Mouse (Mus musculus) liver, embryonic 11.5 days (tissue): Measurements from ENCODE around the gene Cks1b. TPM values are rescaled to one million over a fixed set of nuclear protein-coding genes. Genes with fewer than 3 reads are reported as not detected.

Experiments
- ATAC-seq: fragments of 200-750 bp; cut with Nextera tagmentation; replicated peaks from 2 replicates; pipeline ENCODE4 v1.8.0; 2017; ENCODE audit warnings: moderate number of reproducible peaks, mild to moderate bottlenecking, moderate TSS enrichment, moderate library complexity; ENCODE audit not compliant: low FRiP score
- DNase-seq: peaks from one replicate; pipeline ENCODE4 v3.0.0-alpha.2; 2017; ENCODE audit warnings: low spot score
- H3K27ac ChIP-seq: fragments of 300-500 bp; sonication (generic); 2 replicates; pipeline ENCODE4 v1.5.1; 2014; ENCODE audit warnings: mild to moderate bottlenecking, low read depth, low read length, control low read depth
- H3K27me3 ChIP-seq: fragments of 300-500 bp; sonication (generic); replicated peaks from 2 replicates; pipeline ENCODE4 v1.6.1; 2014; ENCODE audit warnings: low read length, mixed read lengths; ENCODE audit not compliant: control insufficient read depth, insufficient read depth
- H3K36me3 ChIP-seq: fragments of 300-500 bp; sonication (generic); 2 replicates; pipeline ENCODE4 v1.6.1; 2014; ENCODE audit warnings: mild to moderate bottlenecking, low read length, moderate library complexity, mixed read lengths; ENCODE audit not compliant: control insufficient read depth, insufficient read depth
- H3K4me1 ChIP-seq: fragments of 300-500 bp; sonication (generic); replicated peaks from 2 replicates; pipeline ENCODE4 v1.6.1; 2014; ENCODE audit warnings: low read length, mixed read lengths; ENCODE audit not compliant: control insufficient read depth, insufficient read depth
- H3K4me2 ChIP-seq: fragments of 300-500 bp; sonication (generic); 2 replicates; pipeline ENCODE4 v1.6.1; 2014; ENCODE audit warnings: mild to moderate bottlenecking, control low read depth, moderate library complexity
- H3K4me3 ChIP-seq: fragments of 300-500 bp; sonication (generic); 2 replicates; pipeline ENCODE4 v1.5.1; 2014; ENCODE audit warnings: low read depth, low read length, control low read depth
- H3K9ac ChIP-seq: fragments of 300-500 bp; sonication (generic); 2 replicates; pipeline ENCODE4 v1.6.1; 2014; ENCODE audit warnings: low read depth, low read length, control low read depth
- H3K9me3 ChIP-seq: fragments of 300-500 bp; sonication (generic); 2 replicates; pipeline ENCODE4 v1.6.1; 2016; ENCODE audit warnings: low read length, inconsistent platforms, mixed read lengths; ENCODE audit not compliant: control insufficient read depth
- WGBS: fragments of 180-500 bp; shearing (Covaris S2); extraction: QIAGEN DNeasy Blood & Tissue Kit; methylation state at CpG from one replicate; pipeline ENCODE4 v1.1.7; 2014; 5-methylcytosine and 5-hydroxymethylcytosine counted together
- polyA plus RNA-seq: library from polyadenylated mRNA; unstranded; fragments of >200 nt; fragmentation: Nextera tagmentation; extraction: Ambion mirVana; gene quantifications from 2 replicates; pipeline ENCODE4 v1.2.1, GENCODE M21; 2014

The Cks1b gene
- polyA plus RNA-seq, 1 experiment from 2014 or later = 498 TPM

GRCm38 (mm10) chr3:89390699-89391662 is 27.2 kb downstream of the Cks1b start:
- peak overlapping the region; percentile 99 for H3K4me2 ChIP-seq
- no peaks in the 10 kb centered on the region; the same call in 1 of the 2 replicates for H3K27me3 ChIP-seq
- H3K9me3 ChIP-seq = no peaks in the 10 kb centered on the region
- no peaks in the 10 kb centered on the region; the same call in 1 of the 2 replicates for H3K36me3 ChIP-seq
- ATAC-seq (no peak), DNase-seq (no peak)
- WGBS = 24% methylated on average over 19 of the region's 19 CpGs
- H3K4me3 ChIP-seq = peak overlapping the region; percentile 64
- H3K27ac ChIP-seq = peak overlapping the region; percentile 43; the same call in 1 of the 2 replicates
- H3K4me1 ChIP-seq = peaks cover 50% of the 10 kb centered on the region
- peak overlapping the region; percentile 61 for H3K9ac ChIP-seq

GRCm38 (mm10) chr3:89390111-89390515 is 28.1 kb downstream of the Cks1b start:
- no peak overlapping the region for H3K27ac ChIP-seq
- no peaks in the 10 kb centered on the region for H3K9me3 ChIP-seq
- H3K4me1 ChIP-seq = peaks cover 57% of the 10 kb centered on the region
- no peak overlapping the region for H3K9ac ChIP-seq
- DNase-seq (no peak), ATAC-seq (no peak)
- H3K27me3 ChIP-seq = no peaks in the 10 kb centered on the region; the same call in 1 of the 2 replicates
- H3K4me2 ChIP-seq = no peak overlapping the region; the same call in 1 of the 2 replicates
- H3K36me3 ChIP-seq = no peaks in the 10 kb centered on the region; the same call in 1 of the 2 replicates
- H3K4me3 ChIP-seq = no peak overlapping the region
- WGBS = 42% methylated on average over 5 of the region's 5 CpGs

GRCm38 (mm10) chr3:89388901-89389740 is 29.1 kb downstream of the Cks1b start:
- Histone ChIP-seq H3K9me3 (no peaks in the 10 kb centered on the region), H3K4me2 (no peak overlapping the region), H3K4me3 (no peak overlapping the region), H3K9ac (no peak overlapping the region), H3K4me1 (peaks cover 57% of the 10 kb centered on the region), H3K27ac (no peak overlapping the region), H3K36me3 (no peaks in the 10 kb centered on the region; the same call in 1 of the 2 replicates), H3K27me3 (no peaks in the 10 kb centered on the region; the same call in 1 of the 2 replicates)
- ATAC-seq = no peak
- no peak for DNase-seq
- WGBS = 47% methylated on average over 6 of the region's 6 CpGs

GRCm38 (mm10) chr3:89388134-89388881 is 29.9 kb downstream of the Cks1b start:
- no peak for DNase-seq
- peak overlapping the region; percentile 28; the same call in 1 of the 2 replicates for H3K4me2 ChIP-seq
- H3K9me3 ChIP-seq = no peaks in the 10 kb centered on the region
- peaks cover 54% of the 10 kb centered on the region for H3K4me1 ChIP-seq
- 61% methylated on average over 11 of the region's 11 CpGs for WGBS
- no peak for ATAC-seq
- H3K27me3 ChIP-seq = no peaks in the 10 kb centered on the region; the same call in 1 of the 2 replicates
- no peak overlapping the region for H3K27ac ChIP-seq
- no peaks in the 10 kb centered on the region; the same call in 1 of the 2 replicates for H3K36me3 ChIP-seq
- 0 out of 2 replicates have a peak overlapping the region, but pooled peaks have one; percentile 11 for H3K9ac ChIP-seq
- no peak overlapping the region for H3K4me3 ChIP-seq

GRCm38 (mm10) chr3:89387632-89388031 is 30.6 kb downstream of the Cks1b start:
- peak overlapping the region; percentile 28; the same call in 1 of the 2 replicates for H3K4me2 ChIP-seq
- H3K4me3 ChIP-seq = peak overlapping the region; percentile 1; the same call in 1 of the 2 replicates
- no peak for DNase-seq
- H3K9ac ChIP-seq = no peak overlapping the region
- no peaks in the 10 kb centered on the region; the same call in 1 of the 2 replicates for H3K27me3 ChIP-seq
- peaks cover 50% of the 10 kb centered on the region for H3K4me1 ChIP-seq
- H3K9me3 ChIP-seq = no peaks in the 10 kb centered on the region
- no peak for ATAC-seq
- 71% methylated on average over 11 of the region's 11 CpGs for WGBS
- no peaks in the 10 kb centered on the region; the same call in 1 of the 2 replicates for H3K36me3 ChIP-seq
- no peak overlapping the region for H3K27ac ChIP-seq

GRCm38 (mm10) chr3:89386438-89387420 is 31.5 kb downstream of the Cks1b start:
- DNase-seq (no peak), ATAC-seq (no peak)
- 59% methylated on average over 17 of the region's 17 CpGs for WGBS
- peak overlapping the region; percentile 1; the same call in 1 of the 2 replicates for H3K4me3 ChIP-seq
- no peak overlapping the region for H3K27ac ChIP-seq
- no peaks in the 10 kb centered on the region; the same call in 1 of the 2 replicates for H3K27me3 ChIP-seq
- no peaks in the 10 kb centered on the region for H3K9me3 ChIP-seq
- H3K4me1 ChIP-seq = peaks cover 43% of the 10 kb centered on the region
- H3K4me2 ChIP-seq = peak overlapping the region; percentile 30
- H3K36me3 ChIP-seq = no peaks in the 10 kb centered on the region; the same call in 1 of the 2 replicates
- H3K9ac ChIP-seq = no peak overlapping the region

- WGBS = 35% methylated on average over 11 of the region's 11 CpGs
- no peak for DNase-seq
- Histone ChIP-seq H3K9ac (no peak overlapping the region), H3K4me3 (no peak overlapping the region), H3K36me3 (no peaks in the 10 kb centered on the region; the same call in 1 of the 2 replicates), H3K9me3 (no peaks in the 10 kb centered on the region), H3K27me3 (no peaks in the 10 kb centered on the region), H3K4me1 (peaks cover 30% of the 10 kb centered on the region), H3K27ac (no peak overlapping the region), H3K4me2 (peak overlapping the region; percentile 10; the same call in 1 of the 2 replicates)
- no peak for ATAC-seq
These were observed 32.7 kb downstream of the Cks1b start for GRCm38 (mm10) chr3:89385451-89385850.
